Mouse (Mus musculus): Measurements from ENCODE around the gene Tkfc. TPM values are rescaled to one million over a fixed set of nuclear protein-coding genes. Genes with fewer than 3 reads are reported as not detected.

Gene Tkfc
- polyA plus RNA-seq, 1 experiment: 12.2 TPM

- peak within 1 kb of the TSS; percentile 24; the same call in 1 of the 2 replicates for H3K27ac ChIP-seq (ENCODE audit: insufficient read depth, low read length)
- no peak for TF ChIP-seq CTCF (IDR thresholded peaks at IDR 0.05; ENCODE audit: borderline replicate concordance, insufficient read depth, low read depth, low read length)
- TF ChIP-seq POLR2A (IDR thresholded peaks at IDR 0.05; ENCODE audit: borderline replicate concordance, insufficient read depth, low read length): peak; percentile 49; the same call in 1 of the 2 replicates
- DNase-seq: peak; percentile 86 to 88
- no peaks in the 10 kb centered on the region for H3K4me1 ChIP-seq (ENCODE audit: control insufficient read depth, insufficient read depth, low read length)
- WGBS: under 1% methylated on average over 43 of the region's 43 CpGs
- H3K27me3 ChIP-seq (ENCODE audit: control insufficient read depth, insufficient read depth, low read length): no peaks in the 10 kb centered on the region
- peak within 1 kb of the TSS; percentile 64 for H3K4me3 ChIP-seq (replicated peaks; ENCODE audit: insufficient read depth, low read depth, low read length)
Measured at GRCm38 (mm10) chr19:10555624-10556510, 49.6 kb downstream of the Tkfc start, which contains the start of gene Tmem216. TSS of gene Tmem216 (minus strand) at chr19:10556238.

- TF ChIP-seq CTCF (IDR thresholded peaks at IDR 0.05; ENCODE audit: borderline replicate concordance, insufficient read depth, low read depth, low read length) (no peak), POLR2A (IDR thresholded peaks at IDR 0.05; ENCODE audit: borderline replicate concordance, insufficient read depth, low read length) (no peak)
- no peak for DNase-seq
- no peak overlapping the region for H3K27ac ChIP-seq (ENCODE audit: insufficient read depth, low read length)
- H3K4me3 ChIP-seq (replicated peaks; ENCODE audit: insufficient read depth, low read depth, low read length): no peak overlapping the region
- WGBS: 91% methylated on average over 5 of the region's 5 CpGs
- no peaks in the 10 kb centered on the region for H3K4me1 ChIP-seq (ENCODE audit: control insufficient read depth, insufficient read depth, low read length)
- no peaks in the 10 kb centered on the region for H3K27me3 ChIP-seq (ENCODE audit: control insufficient read depth, insufficient read depth, low read length)
Measured at GRCm38 (mm10) chr19:10539454-10539853, 66.0 kb downstream of the Tkfc start.

Other genes starting within 250 kb of the Tkfc start
- gene Syt7, start 216.6 kb downstream of the Tkfc start, polyA plus RNA-seq (2012; rRNA removed): 173 and 187 TPM in 2 replicates
- gene Lrrc10b, start 148.2 kb downstream of the Tkfc start, polyA plus RNA-seq (2012; rRNA removed): 0.54 and 0.57 TPM in 2 replicates
- gene Ppp1r32, start 122.7 kb downstream of the Tkfc start, polyA plus RNA-seq (2012; rRNA removed): 1.3 and 1.8 TPM in 2 replicates
- gene Cpsf7, start 80.4 kb downstream of the Tkfc start, polyA plus RNA-seq (2012; rRNA removed): 91.9 and 94.7 TPM in 2 replicates
- 60.4 and 61.5 TPM in 2 replicates for gene Sdhaf2, start 79.5 kb downstream of the Tkfc start, polyA plus RNA-seq (2012; rRNA removed)
- 20.8 and 22.4 TPM in 2 replicates for gene Tmem216, start 49.4 kb downstream of the Tkfc start, polyA plus RNA-seq (2012; rRNA removed)
- 11.7 and 12.0 TPM in 2 replicates for gene Cyb561a3, start 28.5 kb downstream of the Tkfc start, polyA plus RNA-seq (2012; rRNA removed)
- 13.0 and 15.0 TPM in 2 replicates for gene Tmem138, start 28.3 kb downstream of the Tkfc start, polyA plus RNA-seq (2012; rRNA removed)
- gene Ddb1, start 327 bp downstream of the Tkfc start, polyA plus RNA-seq (2012; rRNA removed): 148 and 150 TPM in 2 replicates
- gene Vwce, start 28.6 kb upstream of the Tkfc start, polyA plus RNA-seq (2012; rRNA removed): 0.20 and 0.21 TPM in 2 replicates
- gene Pga5, start 72.4 kb upstream of the Tkfc start, polyA plus RNA-seq (2012; rRNA removed): not detected in 2 replicates
- 30.6 and 31.4 TPM in 2 replicates for gene Vps37c, start 83.1 kb upstream of the Tkfc start, polyA plus RNA-seq (2012; rRNA removed)
- 0.43 and 0.54 TPM in 2 replicates for gene Cd5, start 133.3 kb upstream of the Tkfc start, polyA plus RNA-seq (2012; rRNA removed)
- gene Cd6, start 224.4 kb upstream of the Tkfc start, polyA plus RNA-seq (2012; rRNA removed): 0.05 and 0.10 TPM in 2 replicates
- 0.51 and 0.62 TPM in 2 replicates for gene Slc15a3, start 234.1 kb upstream of the Tkfc start, polyA plus RNA-seq (2012; rRNA removed)